Mouse (Mus musculus): ENCODE results near the gene Hp1bp3.

The Hp1bp3 gene

GRCm38 (mm10) chr4:138216200-138216890 lies at the start of gene Hp1bp3:
TSS of gene Hp1bp3 (plus strand) at chr4:138216296.
- DNase-seq = peak; percentile 78

- DNase-seq = no peak
Measured at GRCm38 (mm10) chr4:138166519-138166918, 49.6 kb upstream of the Hp1bp3 start.

GRCm38 (mm10) chr4:138168162-138168561 lies 47.9 kb upstream of the Hp1bp3 start:
- DNase-seq = no peak

- DNase-seq = no peak
Measured at GRCm38 (mm10) chr4:138169420-138169819, 46.7 kb upstream of the Hp1bp3 start.

GRCm38 (mm10) chr4:138172686-138173085 lies 43.4 kb upstream of the Hp1bp3 start:
- DNase-seq = no peak

GRCm38 (mm10) chr4:138179391-138179790 lies 36.7 kb upstream of the Hp1bp3 start:
- DNase-seq = no peak

- DNase-seq = no peak
Measured at GRCm38 (mm10) chr4:138180719-138181118, 35.4 kb upstream of the Hp1bp3 start.

GRCm38 (mm10) chr4:138184056-138184455 lies 32.0 kb upstream of the Hp1bp3 start:
- DNase-seq = no peak

- DNase-seq = no peak
Measured at GRCm38 (mm10) chr4:138184573-138184981, 31.5 kb upstream of the Hp1bp3 start.

GRCm38 (mm10) chr4:138185961-138186360 lies 30.1 kb upstream of the Hp1bp3 start:
- DNase-seq = no peak

GRCm38 (mm10) chr4:138187995-138188394 lies 28.1 kb upstream of the Hp1bp3 start:
- no peak for DNase-seq

GRCm38 (mm10) chr4:138192561-138192960 lies 23.5 kb upstream of the Hp1bp3 start:
- no peak for DNase-seq

- no peak for DNase-seq
Measured at GRCm38 (mm10) chr4:138200769-138201168, 15.3 kb upstream of the Hp1bp3 start.

GRCm38 (mm10) chr4:138201696-138202095 lies 14.4 kb upstream of the Hp1bp3 start:
- DNase-seq = no peak

- DNase-seq = no peak
Measured at GRCm38 (mm10) chr4:138210116-138210515, 6.0 kb upstream of the Hp1bp3 start.

GRCm38 (mm10) chr4:138213861-138214260 lies 2.2 kb upstream of the Hp1bp3 start:
- DNase-seq = no peak

GRCm38 (mm10) chr4:138215671-138216199 lies 361 bp upstream of the Hp1bp3 start:
- no peak for DNase-seq

- DNase-seq = peak; percentile 97
Measured at GRCm38 (mm10) chr4:138216891-138217392, 846 bp downstream of the Hp1bp3 start.

GRCm38 (mm10) chr4:138217441-138217840 lies 1.3 kb downstream of the Hp1bp3 start:
- no peak for DNase-seq

GRCm38 (mm10) chr4:138217951-138218685 lies 2.0 kb downstream of the Hp1bp3 start:
- DNase-seq = no peak

- DNase-seq = no peak
Measured at GRCm38 (mm10) chr4:138219331-138219730, 3.2 kb downstream of the Hp1bp3 start.

GRCm38 (mm10) chr4:138220761-138221160 lies 4.7 kb downstream of the Hp1bp3 start:
- no peak for DNase-seq

GRCm38 (mm10) chr4:138221406-138221805 lies 5.3 kb downstream of the Hp1bp3 start:
- DNase-seq = no peak

- no peak for DNase-seq
Measured at GRCm38 (mm10) chr4:138222396-138222795, 6.3 kb downstream of the Hp1bp3 start.

Data from kidney, adult 18-20 months (tissue).